Mouse (Mus musculus) embryo, embryonic 9.5 days (tissue): ENCODE measurements around the gene Glt1d1.
A peak's percentile ranks its signal among the peaks of the same experiment; 100 is the strongest.

Experiments used
- DNase-seq: peaks from one replicate; pipeline ENCODE4 v3.0.0-alpha.2; 2017; ENCODE audit errors: extremely low spot score

Glt1d1 gene

GRCm38 (mm10) chr5:127631671-127632070 lies 391 bp upstream of the Glt1d1 start:
- no peak for DNase-seq

DNA sequence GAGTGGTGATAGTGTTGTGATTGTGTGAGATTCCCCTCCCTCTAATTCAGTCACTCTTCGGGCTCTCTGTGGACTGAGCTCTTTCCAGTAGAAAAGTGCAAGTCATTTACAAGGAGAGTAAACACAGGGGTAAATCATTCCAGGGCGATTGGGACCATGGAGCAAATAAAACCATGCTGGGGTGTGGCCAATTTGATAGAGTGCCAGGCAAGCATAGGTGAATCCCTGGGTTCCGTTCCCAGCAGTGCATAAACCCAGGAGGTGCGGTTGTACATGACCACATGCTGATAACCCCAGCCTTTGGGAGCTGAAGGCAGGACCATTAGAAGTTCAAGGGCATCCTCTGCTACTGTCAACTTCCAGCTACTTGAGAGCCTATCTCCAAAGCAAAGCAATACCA lies 1.1 kb downstream of the Glt1d1 start:
- no peak for DNase-seq

- no peak for DNase-seq
Observed at GRCm38 (mm10) chr5:127633666-127634065, 1.6 kb downstream of the Glt1d1 start.

DNA sequence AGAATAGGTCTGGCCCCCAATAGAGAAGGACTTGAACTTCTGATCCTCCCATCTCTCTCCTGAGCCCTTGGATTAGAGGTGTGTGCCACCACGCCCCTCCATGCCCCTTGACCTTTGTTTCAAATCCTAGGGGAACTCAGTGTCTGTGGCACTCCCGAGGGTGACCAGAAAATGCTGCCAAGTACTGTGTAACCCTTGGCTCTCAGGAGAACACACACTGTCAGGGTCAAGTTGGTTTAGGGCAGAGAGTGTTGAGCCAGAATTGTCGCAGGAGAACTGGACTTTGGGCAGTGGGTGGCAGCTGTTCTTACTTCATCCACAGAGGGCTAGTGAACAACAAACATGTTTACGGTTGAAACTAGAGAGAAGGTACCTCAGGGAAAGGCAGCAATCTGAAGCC lies 5.6 kb downstream of the Glt1d1 start:
- DNase-seq: no peak

- no peak for DNase-seq
Observed at GRCm38 (mm10) chr5:127638177-127638576, 6.1 kb downstream of the Glt1d1 start.

- no peak for DNase-seq
Observed at GRCm38 (mm10) chr5:127639067-127639605, 7.1 kb downstream of the Glt1d1 start.

DNA sequence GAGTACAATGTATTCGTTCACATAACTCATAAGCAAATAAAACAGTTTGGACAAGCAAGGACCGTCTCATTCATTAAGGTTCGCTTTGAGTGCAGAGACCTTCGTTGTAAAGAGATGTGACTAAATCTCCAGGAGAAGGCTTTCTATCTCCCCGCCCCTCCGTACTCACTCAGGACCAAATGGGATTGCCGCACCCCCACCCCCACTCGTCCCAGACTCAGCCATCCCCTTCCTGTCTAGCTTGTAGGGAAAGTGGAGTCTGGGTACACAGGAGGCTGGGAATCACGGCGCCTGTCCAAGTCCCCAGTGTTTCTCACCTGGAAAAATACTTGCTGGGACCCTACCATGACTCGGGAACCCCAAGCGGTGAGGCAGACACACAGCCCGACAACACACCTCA lies 7.6 kb downstream of the Glt1d1 start:
- DNase-seq: no peak

DNA sequence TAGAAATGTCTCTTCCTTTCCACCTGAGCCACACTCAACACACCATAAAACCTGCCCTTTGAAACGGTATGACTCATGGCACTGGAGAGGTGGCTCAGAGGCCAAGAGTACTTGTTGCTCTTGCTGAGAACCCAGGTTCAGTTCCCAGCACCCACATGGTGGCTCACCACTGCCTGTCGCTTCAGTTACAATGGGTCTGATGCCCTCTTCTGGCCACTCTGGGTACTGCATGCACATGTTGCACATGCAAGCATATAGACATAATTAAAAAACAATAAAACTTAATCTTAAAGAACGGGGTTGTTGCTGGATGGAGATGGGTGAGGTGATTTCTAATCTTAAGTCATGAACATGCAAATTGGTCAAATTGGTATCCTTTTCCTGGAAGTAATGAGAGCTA lies 8.3 kb downstream of the Glt1d1 start:
- no peak for DNase-seq

- DNase-seq: no peak
Observed at GRCm38 (mm10) chr5:127641185-127641958, 9.3 kb downstream of the Glt1d1 start.

- no peak for DNase-seq
Observed at GRCm38 (mm10) chr5:127648046-127648445, 16.0 kb downstream of the Glt1d1 start.

- DNase-seq: no peak
Observed at GRCm38 (mm10) chr5:127649077-127649476, 17.0 kb downstream of the Glt1d1 start.

GRCm38 (mm10) chr5:127658257-127658656 lies 26.2 kb downstream of the Glt1d1 start:
- no peak for DNase-seq

GRCm38 (mm10) chr5:127659312-127659711 lies 27.2 kb downstream of the Glt1d1 start:
- no peak for DNase-seq

DNA sequence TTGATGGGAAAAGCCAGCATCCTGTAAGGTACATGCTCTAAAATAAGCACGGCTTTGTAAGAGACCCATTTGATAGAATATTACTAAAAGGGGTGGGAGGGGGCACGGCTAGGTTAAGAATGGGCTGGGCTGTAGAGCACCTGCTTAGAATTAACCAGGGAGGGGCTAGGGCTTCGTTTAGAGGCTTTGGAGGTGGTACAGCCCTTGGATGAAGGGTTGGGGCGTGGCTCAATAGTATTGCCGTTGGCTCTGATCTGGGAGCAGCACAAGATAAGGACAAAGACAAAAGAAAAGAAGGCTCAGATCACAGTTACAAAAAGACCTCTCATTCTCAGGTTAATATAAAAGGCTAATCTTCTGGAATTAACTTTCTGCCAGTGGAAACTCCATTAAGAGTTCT lies 28.2 kb downstream of the Glt1d1 start:
- DNase-seq: no peak

DNA sequence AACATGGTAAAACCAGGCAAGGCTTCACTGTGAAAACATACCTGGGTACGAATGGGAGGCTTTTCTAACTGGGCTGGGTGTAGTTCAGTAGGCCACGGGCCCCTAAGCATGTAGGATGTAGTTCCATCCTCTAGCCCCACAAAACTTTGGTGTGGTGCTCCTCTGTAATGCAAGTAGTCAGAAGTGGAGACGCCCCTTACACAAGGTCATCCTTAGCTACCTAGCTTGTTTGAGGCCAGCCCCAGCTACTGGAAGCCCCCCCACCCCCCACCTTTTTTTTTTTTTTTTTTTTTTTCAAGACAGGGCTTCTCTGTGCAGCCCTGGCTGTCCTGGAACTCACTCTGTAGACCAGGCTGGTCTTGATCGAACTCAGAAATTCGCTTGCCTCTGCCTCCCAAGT lies 28.9 kb downstream of the Glt1d1 start:
- no peak for DNase-seq

GRCm38 (mm10) chr5:127673913-127674312 lies 41.9 kb downstream of the Glt1d1 start:
- no peak for DNase-seq

- DNase-seq: no peak
Observed at GRCm38 (mm10) chr5:127677561-127677960, 45.5 kb downstream of the Glt1d1 start.

DNA sequence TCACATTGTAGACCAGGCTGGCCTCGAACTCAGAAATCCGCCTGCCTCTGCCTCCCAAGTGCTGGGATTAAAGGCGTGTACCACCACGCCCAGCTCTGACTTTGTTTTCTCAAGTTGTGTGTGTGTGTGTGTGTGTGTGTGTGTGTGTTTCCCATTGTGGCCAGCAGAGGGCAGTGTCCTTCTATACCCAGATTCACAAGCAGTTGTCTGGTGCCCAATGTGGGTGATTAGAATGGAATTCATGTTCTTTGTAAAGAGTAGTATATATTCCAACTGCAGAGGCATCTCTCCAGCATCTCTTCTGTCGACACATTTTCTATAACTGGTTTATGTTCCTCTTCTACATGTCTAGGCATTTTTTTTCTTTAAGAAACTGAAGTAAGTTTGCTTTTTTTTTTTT lies 46.4 kb downstream of the Glt1d1 start:
- no peak for DNase-seq

DNA sequence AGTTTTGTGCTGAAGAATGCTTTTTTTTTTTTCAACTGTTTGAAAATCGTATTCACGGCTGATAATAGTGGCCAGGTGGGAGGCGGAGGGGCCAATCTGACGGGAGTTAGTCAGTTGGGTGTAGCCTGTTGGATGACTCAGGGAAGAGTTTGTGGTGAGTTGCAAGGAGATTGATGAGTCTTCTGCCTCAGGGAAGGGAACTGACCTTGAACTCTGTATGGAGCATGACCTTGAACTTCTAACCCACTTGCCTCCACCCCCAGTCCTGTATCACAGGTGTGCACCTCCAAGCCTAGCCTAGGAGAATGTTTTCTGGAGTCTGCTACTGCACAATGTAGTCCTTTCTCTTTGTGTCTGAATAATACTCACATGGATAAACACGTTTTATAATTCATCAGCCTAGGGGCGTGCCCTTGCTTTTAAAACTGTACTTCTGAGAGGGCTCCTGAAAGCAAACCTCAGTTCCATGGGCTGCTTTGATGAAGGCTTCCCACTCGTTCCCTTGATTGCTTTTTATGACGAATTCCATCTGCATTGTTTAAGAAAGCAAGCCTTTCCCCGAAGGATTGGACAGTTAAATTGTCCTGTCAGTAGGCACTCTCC lies 56.6 kb downstream of the Glt1d1 start:
- DNase-seq: no peak

- DNase-seq: no peak
Observed at GRCm38 (mm10) chr5:127691085-127691484, 59.0 kb downstream of the Glt1d1 start.

- DNase-seq: peak; percentile 47
Observed at GRCm38 (mm10) chr5:127691581-127691980, 59.5 kb downstream of the Glt1d1 start.

DNA sequence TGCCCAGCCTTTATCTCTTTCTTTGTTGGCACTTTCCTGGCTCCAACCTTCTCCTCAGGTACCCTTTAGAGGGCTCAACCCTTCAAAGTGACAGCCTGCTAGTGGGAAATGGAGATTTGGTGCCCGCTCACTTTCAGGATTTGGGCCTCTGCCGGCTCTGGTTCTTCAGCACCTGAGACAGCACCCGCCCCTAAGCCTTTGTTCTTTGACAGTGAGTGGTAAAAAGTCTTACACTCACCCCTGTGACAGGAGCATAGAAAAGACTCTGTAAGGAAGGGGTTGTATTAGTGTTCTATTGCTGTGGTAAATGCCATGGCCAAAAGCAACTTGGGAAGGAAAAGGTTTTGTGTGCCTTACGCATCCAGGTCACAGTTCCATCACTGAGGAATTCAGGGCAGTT lies 63.8 kb downstream of the Glt1d1 start:
- peak; percentile 20 for DNase-seq

DNA sequence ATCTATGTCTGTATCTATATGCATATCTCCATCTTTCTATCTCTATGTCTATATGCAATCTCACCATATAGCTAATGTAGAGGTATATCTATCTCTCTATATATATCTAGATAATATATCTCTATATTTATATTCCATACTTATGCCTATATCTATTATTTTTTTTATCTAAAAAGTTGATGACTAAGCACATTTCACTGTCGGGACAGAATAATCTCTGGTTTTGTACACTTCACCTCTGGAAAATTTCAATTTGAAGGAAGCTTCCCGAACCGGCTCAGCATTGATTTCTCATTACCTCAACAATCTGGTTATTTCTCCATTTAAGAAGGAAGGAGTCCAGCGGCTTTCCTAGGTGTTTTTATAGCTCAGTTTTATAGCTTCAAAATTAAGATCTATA lies 64.5 kb downstream of the Glt1d1 start:
- DNase-seq: no peak
